Mouse (Mus musculus): Measurements from ENCODE around the gene Rc3h1. TPM values are rescaled to one million over a fixed set of nuclear protein-coding genes. Genes with fewer than 3 reads are reported as not detected.
"Not testable (repeated sequence)": the region's sequence is repeated elsewhere in the genome, so short reads cannot be mapped to it uniquely, and the experiment has no call there.

The Rc3h1 gene
- total RNA-seq (2014; rRNA removed; ENCODE audit: low replicate concordance) = 22.5 and 32.6 TPM in 2 replicates
- 4.7 and 4.9 TPM in 2 replicates for polyA plus RNA-seq (2015; fragmentation: Nextera tagmentation; extraction: Ambion mirVana)

- peak; percentile 92 for DNase-seq (ENCODE audit: low spot score)
Observed at GRCm38 (mm10) chr1:160906057-160906557, at the start of gene Rc3h1. Gene Rc3h1 (plus strand): TSS chr1:160906418.

DNA sequence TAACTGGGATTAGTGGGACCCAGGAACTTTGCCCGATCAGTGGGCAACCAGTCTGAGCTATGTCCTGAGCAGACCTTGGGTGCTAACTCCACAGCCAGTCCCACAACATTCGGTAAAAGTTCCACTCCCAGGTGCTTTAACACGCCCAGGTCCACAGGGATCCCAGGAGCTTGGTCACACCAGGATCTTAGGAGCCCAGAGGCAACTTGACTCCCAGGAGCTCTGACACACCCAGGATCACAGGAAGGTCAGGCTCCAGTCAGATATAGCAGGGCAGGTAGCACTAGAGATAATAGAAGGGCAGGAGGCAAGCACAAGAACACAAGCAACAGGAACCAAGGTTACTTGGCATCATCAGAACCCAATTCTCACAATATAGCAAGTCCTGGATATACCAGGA is 48.1 kb upstream of the Rc3h1 start:
- H3K27me3 ChIP-seq (ENCODE audit: control insufficient read depth, insufficient read depth, low read length) = no peaks in the 10 kb centered on the region
- no peaks in the 10 kb centered on the region for H3K36me3 ChIP-seq (replicated peaks; ENCODE audit: control insufficient read depth, insufficient read depth, low read length)
- H3K9me3 ChIP-seq (replicated peaks; ENCODE audit: control insufficient read depth, low read length) = no peaks in the 10 kb centered on the region
- no peak for TF ChIP-seq CTCF (IDR thresholded peaks at IDR 0.05; ENCODE audit: low read depth)
- TF ChIP-seq EP300 (IDR thresholded peaks at IDR 0.05; ENCODE audit: low read depth) = no peak
- WGBS = 85% methylated on average over 3 of the region's 3 CpGs
- H3K9ac ChIP-seq (replicated peaks; ENCODE audit: low read depth, low read length) = no peak overlapping the region
- no peak overlapping the region for H3K4me3 ChIP-seq (ENCODE audit: low read depth, low read length)
- no peak overlapping the region for H3K4me2 ChIP-seq (ENCODE audit: low read depth, low read length)
- ATAC-seq (ENCODE audit: insufficient read depth, low read depth) (no peak), DNase-seq (ENCODE audit: low spot score) (no peak)
- no peak overlapping the region for H3K27ac ChIP-seq (ENCODE audit: low read depth)
- H3K4me1 ChIP-seq (ENCODE audit: control insufficient read depth, insufficient read depth) = no peaks in the 10 kb centered on the region

More at GRCm38 (mm10) chr1:160906057-160906557, at the start of gene Rc3h1:
- no peaks in the 10 kb centered on the region for H3K36me3 ChIP-seq (replicated peaks; ENCODE audit: control insufficient read depth, insufficient read depth, low read length)
- peak within 1 kb of the TSS; percentile 97 for H3K27ac ChIP-seq (ENCODE audit: low read depth)
- H3K9ac ChIP-seq (replicated peaks; ENCODE audit: low read depth, low read length) = peak within 1 kb of the TSS; percentile 96
- 0% methylated on average over 36 of the region's 45 CpGs for WGBS
- TF ChIP-seq CTCF (IDR thresholded peaks at IDR 0.05; ENCODE audit: low read depth) = peak; percentile 25; the same call in 1 of the 2 replicates
- no peak for TF ChIP-seq EP300 (IDR thresholded peaks at IDR 0.05; ENCODE audit: low read depth)
- peak within 1 kb of the TSS; percentile 77 for H3K4me2 ChIP-seq (ENCODE audit: low read depth, low read length)
- no peaks in the 10 kb centered on the region for H3K9me3 ChIP-seq (replicated peaks; ENCODE audit: control insufficient read depth, low read length)
- H3K4me3 ChIP-seq (ENCODE audit: low read depth, low read length) = peak within 1 kb of the TSS; percentile 94
- peaks cover 14% of the 10 kb centered on the region for H3K4me1 ChIP-seq (ENCODE audit: control insufficient read depth, insufficient read depth)
- peak; percentile 95 for ATAC-seq (ENCODE audit: insufficient read depth, low read depth)
- no peaks in the 10 kb centered on the region for H3K27me3 ChIP-seq (ENCODE audit: control insufficient read depth, insufficient read depth, low read length)

GRCm38 (mm10) chr1:160859874-160860273 is 46.3 kb upstream of the Rc3h1 start:
- not testable (repeated sequence) for H3K9ac ChIP-seq (replicated peaks; ENCODE audit: low read depth, low read length); DNase-seq (ENCODE audit: low spot score); H3K27me3 ChIP-seq (ENCODE audit: control insufficient read depth, insufficient read depth, low read length); H3K27ac ChIP-seq (ENCODE audit: low read depth); H3K36me3 ChIP-seq (replicated peaks; ENCODE audit: control insufficient read depth, insufficient read depth, low read length); H3K4me2 ChIP-seq (ENCODE audit: low read depth, low read length); H3K4me1 ChIP-seq (ENCODE audit: control insufficient read depth, insufficient read depth); H3K9me3 ChIP-seq (replicated peaks; ENCODE audit: control insufficient read depth, low read length); ATAC-seq (ENCODE audit: insufficient read depth, low read depth); H3K4me3 ChIP-seq (ENCODE audit: low read depth, low read length)

DNA sequence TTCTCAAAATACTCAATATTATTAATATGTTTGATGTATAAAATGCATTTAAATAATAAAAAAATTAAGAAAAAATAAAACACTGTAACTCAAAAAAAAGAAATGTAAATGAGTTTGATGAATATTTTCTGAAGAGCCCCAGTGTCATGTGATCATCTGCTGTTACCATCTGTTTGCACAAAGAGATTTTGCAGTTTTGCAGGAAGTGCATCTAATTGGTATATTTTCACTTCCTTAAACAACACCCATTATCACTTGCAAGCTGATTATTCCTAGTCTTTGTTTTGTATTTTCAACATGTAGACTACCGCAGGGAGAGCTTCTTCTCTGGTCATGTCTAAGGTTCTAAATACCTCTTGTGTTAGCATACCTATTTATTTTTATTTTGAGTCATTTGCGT is 45.1 kb upstream of the Rc3h1 start:
- 80% methylated on average over 2 of the region's 2 CpGs for WGBS
- ATAC-seq (ENCODE audit: insufficient read depth, low read depth) = no peak
- TF ChIP-seq EP300 (IDR thresholded peaks at IDR 0.05; ENCODE audit: low read depth) (no peak), CTCF (IDR thresholded peaks at IDR 0.05; ENCODE audit: low read depth) (no peak)
- no peaks in the 10 kb centered on the region for H3K9me3 ChIP-seq (replicated peaks; ENCODE audit: control insufficient read depth, low read length)
- no peak overlapping the region for H3K4me2 ChIP-seq (ENCODE audit: low read depth, low read length)
- no peak overlapping the region for H3K27ac ChIP-seq (ENCODE audit: low read depth)
- no peak for DNase-seq (ENCODE audit: low spot score)
- H3K4me3 ChIP-seq (ENCODE audit: low read depth, low read length) = no peak overlapping the region
- no peaks in the 10 kb centered on the region for H3K4me1 ChIP-seq (ENCODE audit: control insufficient read depth, insufficient read depth)
- H3K9ac ChIP-seq (replicated peaks; ENCODE audit: low read depth, low read length) = no peak overlapping the region
- no peaks in the 10 kb centered on the region for H3K27me3 ChIP-seq (ENCODE audit: control insufficient read depth, insufficient read depth, low read length)
- no peaks in the 10 kb centered on the region for H3K36me3 ChIP-seq (replicated peaks; ENCODE audit: control insufficient read depth, insufficient read depth, low read length)

GRCm38 (mm10) chr1:160861632-160862031 is 44.6 kb upstream of the Rc3h1 start:
- Histone ChIP-seq H3K9ac (replicated peaks; ENCODE audit: low read depth, low read length) (no peak overlapping the region), H3K27ac (ENCODE audit: low read depth) (no peak overlapping the region), H3K36me3 (replicated peaks; ENCODE audit: control insufficient read depth, insufficient read depth, low read length) (no peaks in the 10 kb centered on the region), H3K9me3 (replicated peaks; ENCODE audit: control insufficient read depth, low read length) (no peaks in the 10 kb centered on the region), H3K27me3 (ENCODE audit: control insufficient read depth, insufficient read depth, low read length) (no peaks in the 10 kb centered on the region), H3K4me3 (ENCODE audit: low read depth, low read length) (no peak overlapping the region), H3K4me1 (ENCODE audit: control insufficient read depth, insufficient read depth) (no peaks in the 10 kb centered on the region), H3K4me2 (ENCODE audit: low read depth, low read length) (no peak overlapping the region)
- no peak for TF ChIP-seq EP300 (IDR thresholded peaks at IDR 0.05; ENCODE audit: low read depth)
- no peak for TF ChIP-seq CTCF (IDR thresholded peaks at IDR 0.05; ENCODE audit: low read depth)
- ATAC-seq (ENCODE audit: insufficient read depth, low read depth) = no peak
- no peak for DNase-seq (ENCODE audit: low spot score)
- 79% methylated on average over 1 of the region's 1 CpGs for WGBS

DNA sequence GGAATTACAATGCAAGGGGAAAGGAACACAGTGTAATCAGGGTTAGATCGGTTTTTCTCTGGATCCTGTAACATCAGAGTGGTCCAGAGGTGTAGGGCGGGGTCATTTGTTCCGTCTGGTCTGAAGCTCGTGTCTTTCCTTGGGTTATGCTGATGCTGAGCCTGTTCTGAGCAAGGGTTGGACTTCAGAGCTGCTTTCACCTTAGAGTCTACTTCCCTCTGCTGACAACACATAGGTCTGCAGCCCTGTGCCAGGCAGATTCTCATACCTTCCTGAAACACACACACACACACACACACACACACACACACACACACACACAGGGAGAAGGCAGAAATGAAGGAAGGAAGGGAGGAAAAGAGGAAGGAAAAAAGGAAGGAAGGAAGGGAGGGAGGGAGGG is 43.2 kb upstream of the Rc3h1 start:
- no peak overlapping the region for H3K27ac ChIP-seq (ENCODE audit: low read depth)
- no peaks in the 10 kb centered on the region for H3K4me1 ChIP-seq (ENCODE audit: control insufficient read depth, insufficient read depth)
- H3K27me3 ChIP-seq (ENCODE audit: control insufficient read depth, insufficient read depth, low read length) = no peaks in the 10 kb centered on the region
- H3K9ac ChIP-seq (replicated peaks; ENCODE audit: low read depth, low read length) = no peak overlapping the region
- H3K4me2 ChIP-seq (ENCODE audit: low read depth, low read length) = no peak overlapping the region
- H3K4me3 ChIP-seq (ENCODE audit: low read depth, low read length) = no peak overlapping the region
- peak; percentile 77 for TF ChIP-seq CTCF (IDR thresholded peaks at IDR 0.05; ENCODE audit: low read depth)
- no peak for TF ChIP-seq EP300 (IDR thresholded peaks at IDR 0.05; ENCODE audit: low read depth)
- 38% methylated on average over 4 of the region's 4 CpGs for WGBS
- H3K9me3 ChIP-seq (replicated peaks; ENCODE audit: control insufficient read depth, low read length) = no peaks in the 10 kb centered on the region
- peak; percentile 79 for ATAC-seq (ENCODE audit: insufficient read depth, low read depth)
- peak; percentile 78 for DNase-seq (ENCODE audit: low spot score)
- H3K36me3 ChIP-seq (replicated peaks; ENCODE audit: control insufficient read depth, insufficient read depth, low read length) = no peaks in the 10 kb centered on the region
